Mouse (Mus musculus): Measurements from ENCODE around the gene Zfp652. TPM values are rescaled to one million over a fixed set of nuclear protein-coding genes. Genes with fewer than 3 reads are reported as not detected.

Zfp652 gene
- total and polyA plus RNA-seq, 3 experiments: 3.0 to 9.8 (median 6.2) TPM

GRCm38 (mm10) chr11:95844935-95845334, 132.5 kb downstream of the Zfp652 start:
- in situ Hi-C loops (cut with MboI; ENCODE audit: low pct_ligation_motif_present, low pct_unique_long_range_greater_than_20kb, low sequenced_read_pairs) (no loop called here), dilution Hi-C loops (cut with MboI; ENCODE audit: extremely low pct_ligation_motif_present, extremely low pct_unique_long_range_greater_than_20kb, low sequenced_read_pairs) (no loop called here)
- Histone ChIP-seq H3K4me1 (ENCODE audit: control insufficient read depth in 1 of 2, insufficient read depth in 2 of 2) (peaks cover 33 to 49% of the 10 kb centered on the region in 2 experiments), H3K9ac (ENCODE audit: insufficient read depth, low read depth) (no peak overlapping the region), H3K9me3 (replicated peaks; ENCODE audit: low read length) (peaks cover 4% of the 10 kb centered on the region), H3K4me2 (ENCODE audit: insufficient read depth, low read depth, poor library complexity, severe bottlenecking) (peak overlapping the region; percentile 59; the same call in 1 of the 2 replicates), H3K79me2 (replicated peaks; ENCODE audit: control insufficient read depth, extremely low read depth, insufficient read depth, poor library complexity, severe bottlenecking) (peaks cover 17% of the 10 kb centered on the region), H3K36me3 (replicated peaks in 1 of 2; ENCODE audit: control insufficient read depth in 1 of 2, insufficient read depth in 1 of 2, low read length in 1 of 2) (peaks cover 10 to 11% of the 10 kb centered on the region in 2 experiments), H3K27me3 (replicated peaks) (no peaks in the 10 kb centered on the region), H3K27ac (ENCODE audit: insufficient read depth, low read depth) (no peak overlapping the region), H3K4me3 (replicated peaks in 1 of 3; ENCODE audit: low read depth in 2 of 3, low read length in 2 of 3, poor library complexity in 1 of 3) (no peak overlapping the region)
- no peak for TF ChIP-seq TCF12 (IDR thresholded peaks at IDR 0.05; ENCODE audit: low read depth, low read length)
- no peak for TF ChIP-seq ELF1 (IDR thresholded peaks at IDR 0.05; ENCODE audit: low read depth, low read length)
- TF ChIP-seq USF1 (IDR thresholded peaks at IDR 0.05; ENCODE audit: low read depth, low read length): peak; percentile 73
- peak; percentile 68 for TF ChIP-seq USF2 (conservative IDR thresholded peaks at IDR 0.05; ENCODE audit: low read depth, low read length)
- no peak for DNase-seq (ENCODE audit: extremely low read depth)

GRCm38 (mm10) chr11:95850898-95851297, 138.4 kb downstream of the Zfp652 start:
- Histone ChIP-seq H3K9ac (ENCODE audit: insufficient read depth, low read depth) (no peak overlapping the region), H3K79me2 (replicated peaks; ENCODE audit: control insufficient read depth, extremely low read depth, insufficient read depth, poor library complexity, severe bottlenecking) (no peaks in the 10 kb centered on the region), H3K9me3 (replicated peaks; ENCODE audit: low read length) (peaks cover 6% of the 10 kb centered on the region), H3K36me3 (replicated peaks in 1 of 2; ENCODE audit: control insufficient read depth in 1 of 2, insufficient read depth in 1 of 2, low read length in 1 of 2) (peaks cover 1 to 2% of the 10 kb centered on the region in 2 experiments), H3K27me3 (replicated peaks) (no peaks in the 10 kb centered on the region), H3K27ac (ENCODE audit: insufficient read depth, low read depth) (no peak overlapping the region), H3K4me1 (ENCODE audit: control insufficient read depth in 1 of 2, insufficient read depth in 2 of 2) (peaks cover 4 to 7% of the 10 kb centered on the region in 2 experiments; a peak in 2 of 4 replicates), H3K4me2 (ENCODE audit: insufficient read depth, low read depth, poor library complexity, severe bottlenecking) (no peak overlapping the region), H3K4me3 (replicated peaks in 1 of 3; ENCODE audit: low read depth in 2 of 3, low read length in 2 of 3, poor library complexity in 1 of 3) (no peak overlapping the region)
- TF ChIP-seq HCFC1 (IDR thresholded peaks at IDR 0.05; ENCODE audit: low read depth, low read length) (no peak), RAD21 (IDR thresholded peaks at IDR 0.05; ENCODE audit: low read depth, low read length) (no peak), EP300 (IDR thresholded peaks at IDR 0.05; ENCODE audit: low read length) (no peak), ETS1 (conservative IDR thresholded peaks at IDR 0.05; ENCODE audit: low read depth, low read length) (no peak), TCF12 (IDR thresholded peaks at IDR 0.05; ENCODE audit: low read depth, low read length) (no peak), MAZ (IDR thresholded peaks at IDR 0.05; ENCODE audit: low read depth, low read length) (no peak), USF2 (conservative IDR thresholded peaks at IDR 0.05; ENCODE audit: low read depth, low read length) (no peak), NELFE (IDR thresholded peaks at IDR 0.05; ENCODE audit: low read depth, low read length) (no peak), POLR2AphosphoS2 (IDR thresholded peaks at IDR 0.05; ENCODE audit: low read depth, low read length) (no peak), NRF1 (IDR thresholded peaks at IDR 0.05; ENCODE audit: low read depth, low read length) (no peak), TBP (conservative IDR thresholded peaks at IDR 0.05; ENCODE audit: low read depth, low read length) (no peak), PAX5 (IDR thresholded peaks at IDR 0.05; ENCODE audit: low read length) (no peak), JUN (IDR thresholded peaks at IDR 0.05; ENCODE audit: insufficient read depth, low read depth, low read length) (no peak), CHD1 (IDR thresholded peaks at IDR 0.05; ENCODE audit: low read depth, low read length) (no peak)
- dilution Hi-C loops (cut with MboI; ENCODE audit: extremely low pct_ligation_motif_present, extremely low pct_unique_long_range_greater_than_20kb, low sequenced_read_pairs): no loop called here
- in situ Hi-C loops (cut with MboI; ENCODE audit: low pct_ligation_motif_present, low pct_unique_long_range_greater_than_20kb, low sequenced_read_pairs): no loop called here
- no peak for DNase-seq (ENCODE audit: extremely low read depth)

Data from CH12.LX (cell line).